Mouse (Mus musculus) MEL (cell line): ENCODE data around the gene Galnt14.

Experiments
- CHD1 ChIP-seq: IDR thresholded peaks from 2 replicates; pipeline ENCODE4 v1.6.1; 2012; ENCODE audit warnings: low read depth, mild to moderate bottlenecking, inconsistent platforms, low read length, improper control_type of control experiment
- CTCF ChIP-seq, 3 experiments: IDR thresholded peaks in 2 of 3; conservative IDR thresholded peaks in 1 of 3; 2 replicates each; pipeline ENCODE4 v1.5.1; 2011 to 2012; ENCODE audit warnings: low read length in 3 of 3, low read depth in 2 of 3, mild to moderate bottlenecking in 2 of 3, improper control_type of control experiment in 1 of 3, inconsistent platforms in 1 of 3, mixed read lengths in 1 of 3, moderate library complexity in 1 of 3; ENCODE audit not compliant: control insufficient read depth in 1 of 3, insufficient read depth in 1 of 3, poor library complexity in 1 of 3, severe bottlenecking in 1 of 3
- EP300 ChIP-seq, 2 experiments: IDR thresholded peaks; 2 replicates each; pipeline ENCODE4 v1.6.1; 2011; ENCODE audit warnings: improper control_type of control experiment in 2 of 2, low read length in 2 of 2, low read depth in 1 of 2, mild to moderate bottlenecking in 1 of 2
- GATA1 ChIP-seq: IDR thresholded peaks from 2 replicates; pipeline ENCODE4 v1.6.1; 2011; ENCODE audit warnings: low read depth, low read length, improper control_type of control experiment
- KAT2A ChIP-seq: conservative IDR thresholded peaks from 2 replicates; pipeline ENCODE4 v1.6.1; 2012; ENCODE audit warnings: low read depth, low read length, improper control_type of control experiment, inconsistent platforms
- MAFK ChIP-seq: IDR thresholded peaks from 2 replicates; pipeline ENCODE4 v1.6.1; 2011; ENCODE audit warnings: low read depth, mild to moderate bottlenecking, low read length, improper control_type of control experiment, borderline replicate concordance
- POLR2A ChIP-seq, 2 experiments: IDR thresholded peaks; 2 replicates each; pipeline ENCODE4 v1.6.1; 2011 to 2012; ENCODE audit warnings: low read length in 2 of 2, mild to moderate bottlenecking in 2 of 2, control low read depth in 1 of 2, improper control_type of control experiment in 1 of 2, low read depth in 1 of 2, moderate library complexity in 1 of 2; ENCODE audit not compliant: control insufficient read depth in 1 of 2, insufficient read depth in 1 of 2, poor library complexity in 1 of 2
- SMC3 ChIP-seq: IDR thresholded peaks from 2 replicates; pipeline ENCODE4 v1.6.1; 2011; ENCODE audit warnings: low read depth, low read length, improper control_type of control experiment

- TF ChIP-seq SMC3 (no peak), CTCF (IDR thresholded peaks at IDR 0.05 in 2 of 3, conservative IDR thresholded peaks at IDR 0.05 in 1 of 3; ENCODE audit: control insufficient read depth in 1 of 3, insufficient read depth in 1 of 3, low read depth in 2 of 3, low read length in 3 of 3, poor library complexity in 1 of 3, severe bottlenecking in 1 of 3) (no peak), KAT2A (no peak), EP300 (IDR thresholded peaks at IDR 0.05; ENCODE audit: low read depth in 1 of 2, low read length in 2 of 2) (no peak), MAFK (no peak), CHD1 (no peak), GATA1 (no peak), POLR2A (IDR thresholded peaks at IDR 0.05; ENCODE audit: control insufficient read depth in 1 of 2, insufficient read depth in 1 of 2, low read depth in 1 of 2, low read length in 2 of 2, poor library complexity in 1 of 2) (no peak)
These were observed 153.8 kb downstream of the Galnt14 start for GRCm38 (mm10) chr17:73556436-73556835.
